Mouse (Mus musculus) myocyte (in vitro differentiated cells): ENCODE results near the gene Lamp2. TPM values are rescaled to one million over a fixed set of nuclear protein-coding genes. Genes with fewer than 3 reads are reported as not detected.

Experiments used
- H3K27me3 ChIP-seq: one replicate; pipeline ENCODE4 v1.6.1; 2011; ENCODE audit not compliant: control insufficient read depth, insufficient read depth, insufficient read length
- H3K36me3 ChIP-seq: one replicate; pipeline ENCODE4 v1.6.1; 2011; ENCODE audit not compliant: control insufficient read depth, insufficient read depth
- H3K4me2 ChIP-seq: one replicate; pipeline ENCODE4 v1.6.1; 2011; ENCODE audit warnings: low read depth, control low read depth
- H3K4me3 ChIP-seq: one replicate; pipeline ENCODE4 v1.5.1; 2011; ENCODE audit warnings: mild to moderate bottlenecking, control low read depth, moderate library complexity
- H3K79me2 ChIP-seq: one replicate; pipeline ENCODE4 v1.6.1; 2011; ENCODE audit not compliant: control insufficient read depth, insufficient read depth
- H3ac ChIP-seq: one replicate; pipeline ENCODE4 v1.6.1; 2011; ENCODE audit not compliant: control insufficient read depth, insufficient read length
- CEBPB ChIP-seq: IDR thresholded peaks from 2 replicates; pipeline ENCODE4 v1.6.1; 2011; ENCODE audit warnings: mild to moderate bottlenecking, moderate library complexity; ENCODE audit not compliant: poor library complexity, insufficient read depth, severe bottlenecking
- E2F4 ChIP-seq: IDR thresholded peaks from one replicate; pipeline ENCODE4 v1.6.1; 2011; ENCODE audit warnings: mild to moderate bottlenecking, control low read depth, moderate library complexity; ENCODE audit not compliant: insufficient read depth
- MAX ChIP-seq: IDR thresholded peaks from one replicate; pipeline ENCODE4 v1.6.1; 2011; ENCODE audit warnings: low read depth, mild to moderate bottlenecking, control low read depth
- MYOD1 ChIP-seq, 3 experiments: IDR thresholded peaks; one replicate each; pipeline ENCODE4 v1.6.1; 2011; ENCODE audit warnings: control low read depth in 2 of 3, low read depth in 2 of 3, mild to moderate bottlenecking in 2 of 3, moderate library complexity in 1 of 3; ENCODE audit not compliant: insufficient read length in 2 of 3, control insufficient read depth in 1 of 3
- MYOG ChIP-seq, 3 experiments: IDR thresholded peaks; one replicate each; pipeline ENCODE4 v1.6.1; 2011; ENCODE audit warnings: control low read depth in 2 of 3, low read depth in 2 of 3, mild to moderate bottlenecking in 2 of 3; ENCODE audit not compliant: insufficient read length in 2 of 3, control insufficient read depth in 1 of 3, insufficient read depth in 1 of 3
- POLR2A ChIP-seq: IDR thresholded peaks from one replicate; pipeline ENCODE4 v1.6.1; 2011; ENCODE audit warnings: low read depth, mild to moderate bottlenecking, control low read depth, moderate library complexity; ENCODE audit not compliant: insufficient read length
- POLR2AphosphoS2 ChIP-seq: IDR thresholded peaks from one replicate; pipeline ENCODE4 v1.6.1; 2011; ENCODE audit warnings: low read depth, control low read depth; ENCODE audit not compliant: insufficient read length
- REST ChIP-seq: IDR thresholded peaks from one replicate; pipeline ENCODE4 v1.6.1; 2011; ENCODE audit warnings: mild to moderate bottlenecking, control low read depth, moderate library complexity; ENCODE audit not compliant: insufficient read depth, insufficient read length
- SRF ChIP-seq: IDR thresholded peaks from one replicate; pipeline ENCODE4 v1.6.1; 2011; ENCODE audit warnings: low read depth; ENCODE audit not compliant: control insufficient read depth, insufficient read length
- TCF12 ChIP-seq: IDR thresholded peaks from one replicate; pipeline ENCODE4 v1.6.1; 2011; ENCODE audit warnings: mild to moderate bottlenecking, control low read depth; ENCODE audit not compliant: poor library complexity, insufficient read depth, severe bottlenecking
- TCF3 ChIP-seq: IDR thresholded peaks from one replicate; pipeline ENCODE4 v1.6.1; 2011; ENCODE audit warnings: low read depth, control low read depth; ENCODE audit not compliant: insufficient read length
- USF1 ChIP-seq: IDR thresholded peaks from one replicate; pipeline ENCODE4 v1.6.1; 2011; ENCODE audit warnings: low read depth, mild to moderate bottlenecking, control low read depth, moderate library complexity
- polyA plus RNA-seq: library from polyadenylated mRNA; unstranded; fragments of >200 nt; fragmentation: generic; extraction: Trizol; gene quantifications from one replicate; pipeline ENCODE4 v1.2.1, GENCODE M21; 2012; ENCODE audit warnings: missing spikeins

Lamp2 gene
- polyA plus RNA-seq, 1 experiment, result 74.5 TPM

GRCm38 (mm10) chrX:38450476-38450875 is 5.8 kb downstream of the Lamp2 start:
- no peak overlapping the region for H3K4me2 ChIP-seq
- H3K27me3 ChIP-seq, result no peaks in the 10 kb centered on the region
- peaks cover 12% of the 10 kb centered on the region for H3K36me3 ChIP-seq
- no peak overlapping the region for H3ac ChIP-seq
- TF ChIP-seq MYOG (IDR thresholded peaks at IDR 0.05; ENCODE audit: control insufficient read depth in 1 of 3, insufficient read depth in 1 of 3, insufficient read length in 2 of 3, low read depth in 2 of 3) (no peak), POLR2A (no peak), TCF12 (no peak), TCF3 (no peak), SRF (no peak), CEBPB (no peak), MAX (no peak), MYOD1 (IDR thresholded peaks at IDR 0.05; ENCODE audit: control insufficient read depth in 1 of 3, insufficient read length in 2 of 3, low read depth in 2 of 3) (no peak), POLR2AphosphoS2 (no peak), USF1 (no peak), E2F4 (no peak), REST (no peak)
- H3K79me2 ChIP-seq, result peaks cover 39% of the 10 kb centered on the region
- no peak overlapping the region for H3K4me3 ChIP-seq

GRCm38 (mm10) chrX:38445705-38446104 is 10.5 kb downstream of the Lamp2 start:
- Histone ChIP-seq H3K79me2 (peaks cover 17% of the 10 kb centered on the region), H3K4me3 (no peak overlapping the region), H3ac (no peak overlapping the region), H3K36me3 (peaks cover 12% of the 10 kb centered on the region), H3K27me3 (no peaks in the 10 kb centered on the region), H3K4me2 (no peak overlapping the region)
- no peak for TF ChIP-seq USF1
- no peak for TF ChIP-seq TCF12
- TF ChIP-seq MYOG (IDR thresholded peaks at IDR 0.05; ENCODE audit: control insufficient read depth in 1 of 3, insufficient read depth in 1 of 3, insufficient read length in 2 of 3, low read depth in 2 of 3), result no peak
- no peak for TF ChIP-seq POLR2AphosphoS2
- no peak for TF ChIP-seq POLR2A
- no peak for TF ChIP-seq REST
- TF ChIP-seq CEBPB, result no peak
- TF ChIP-seq E2F4, result no peak
- no peak for TF ChIP-seq SRF
- TF ChIP-seq MAX, result no peak
- TF ChIP-seq TCF3, result no peak

GRCm38 (mm10) chrX:38442425-38442824 is 13.8 kb downstream of the Lamp2 start:
- TF ChIP-seq TCF3 (no peak), MYOD1 (IDR thresholded peaks at IDR 0.05; ENCODE audit: control insufficient read depth in 1 of 3, insufficient read length in 2 of 3, low read depth in 2 of 3) (no peak), MAX (no peak), CEBPB (no peak), REST (no peak), POLR2AphosphoS2 (no peak), MYOG (IDR thresholded peaks at IDR 0.05; ENCODE audit: control insufficient read depth in 1 of 3, insufficient read depth in 1 of 3, insufficient read length in 2 of 3, low read depth in 2 of 3) (no peak), USF1 (no peak), POLR2A (no peak)
- Histone ChIP-seq H3K36me3 (peaks cover 8% of the 10 kb centered on the region), H3K79me2 (peaks cover 9% of the 10 kb centered on the region), H3ac (no peak overlapping the region), H3K4me2 (no peak overlapping the region), H3K27me3 (no peaks in the 10 kb centered on the region), H3K4me3 (no peak overlapping the region)

GRCm38 (mm10) chrX:38439629-38440028 is 16.6 kb downstream of the Lamp2 start:
- Histone ChIP-seq H3K4me2 (no peak overlapping the region), H3K4me3 (no peak overlapping the region), H3K79me2 (no peaks in the 10 kb centered on the region), H3ac (no peak overlapping the region), H3K36me3 (peaks cover 13% of the 10 kb centered on the region), H3K27me3 (no peaks in the 10 kb centered on the region)
- TF ChIP-seq REST (no peak), TCF12 (no peak), E2F4 (no peak), USF1 (no peak), POLR2A (no peak), MYOD1 (IDR thresholded peaks at IDR 0.05; ENCODE audit: control insufficient read depth in 1 of 3, insufficient read length in 2 of 3, low read depth in 2 of 3) (no peak), MYOG (IDR thresholded peaks at IDR 0.05; ENCODE audit: control insufficient read depth in 1 of 3, insufficient read depth in 1 of 3, insufficient read length in 2 of 3, low read depth in 2 of 3) (no peak), SRF (no peak), MAX (no peak)

GRCm38 (mm10) chrX:38438147-38438791 is 18.0 kb downstream of the Lamp2 start:
- no peaks in the 10 kb centered on the region for H3K79me2 ChIP-seq
- 0 out of 2 replicates have a peak, but pooled peaks have one; percentile 18 for TF ChIP-seq CEBPB
- TF ChIP-seq TCF3, result no peak

More at GRCm38 (mm10) chrX:38438147-38438791, 18.0 kb downstream of the Lamp2 start:
- H3K27me3 ChIP-seq, result no peaks in the 10 kb centered on the region
- H3ac ChIP-seq, result no peak overlapping the region
- no peak overlapping the region for H3K4me3 ChIP-seq
- peak overlapping the region; percentile 18 for H3K4me2 ChIP-seq
- H3K36me3 ChIP-seq, result peaks cover 13% of the 10 kb centered on the region
